Mouse (Mus musculus): ENCODE results near the gene Pbx1. TPM values are rescaled to one million over a fixed set of nuclear protein-coding genes. Genes with fewer than 3 reads are reported as not detected.

Gene Pbx1
- polyA plus RNA-seq, 1 experiment from 2014 or later: 43.7 TPM

DNA sequence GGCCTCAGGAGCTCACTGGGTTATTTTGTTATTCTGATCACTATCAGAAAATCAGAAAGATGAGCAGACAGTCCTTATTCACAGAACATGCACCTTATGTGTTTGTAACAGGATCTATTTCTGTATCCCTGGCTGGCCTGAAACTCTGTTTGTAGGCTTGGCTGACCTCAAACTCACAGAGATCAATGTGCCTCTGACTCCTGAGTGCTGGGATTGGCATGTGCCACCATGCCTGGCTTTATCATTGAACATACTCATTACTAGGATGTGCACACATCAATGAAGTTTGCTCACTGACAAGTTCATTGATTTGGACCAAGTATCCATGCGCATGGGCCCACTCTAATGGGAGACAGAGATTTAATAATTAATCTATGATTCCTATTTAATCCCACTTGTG is 27.4 kb upstream of the Pbx1 start:
- 93% methylated on average over 1 of the region's 1 CpGs for WGBS
- Histone ChIP-seq H3K9me3 (ENCODE audit: control insufficient read depth, low read length) (no peaks in the 10 kb centered on the region), H3K4me2 (ENCODE audit: low read depth, severe bottlenecking) (no peak overlapping the region), H3K27ac (replicated peaks; ENCODE audit: low read depth, low read length) (no peak overlapping the region), H3K27me3 (ENCODE audit: control insufficient read depth, insufficient read depth, low read length) (no peaks in the 10 kb centered on the region), H3K4me1 (ENCODE audit: control insufficient read depth, insufficient read depth, low read length) (no peaks in the 10 kb centered on the region), H3K36me3 (ENCODE audit: control insufficient read depth, insufficient read depth, low read length) (no peaks in the 10 kb centered on the region), H3K4me3 (ENCODE audit: low read depth, low read length) (no peak overlapping the region), H3K9ac (ENCODE audit: low read length) (no peak overlapping the region)
- ATAC-seq (ENCODE audit: insufficient number of reproducible peaks, low FRiP score, low TSS enrichment, low read depth) (no peak), DNase-seq (ENCODE audit: low spot score) (no peak)

DNA sequence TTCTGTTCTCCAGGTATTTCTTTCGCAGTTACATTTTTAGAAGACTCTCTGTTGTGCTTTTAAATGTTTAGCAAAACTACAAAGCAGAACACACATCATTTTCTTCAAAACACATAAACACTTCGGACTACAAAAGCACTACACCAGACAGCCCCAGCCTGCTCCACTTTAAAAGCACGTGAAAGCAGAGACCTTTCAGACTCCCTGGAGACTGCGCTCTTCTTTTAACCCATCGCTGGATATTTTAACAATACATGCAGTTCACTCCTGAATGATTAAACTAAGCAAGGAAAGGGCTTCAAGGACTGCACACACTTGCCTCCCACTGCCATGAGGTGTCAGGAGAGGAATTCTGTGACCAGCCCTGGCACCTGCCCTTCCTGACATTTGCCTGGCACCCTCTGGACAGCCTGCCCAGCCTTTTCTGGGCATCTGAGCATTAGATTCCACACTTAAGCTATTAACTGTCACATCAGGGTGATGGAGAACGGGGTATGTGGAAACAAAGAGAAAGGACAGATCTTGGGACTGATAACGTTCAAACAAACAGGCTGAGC is 25.2 kb upstream of the Pbx1 start:
- no peak for DNase-seq (ENCODE audit: low spot score)
- no peak overlapping the region for H3K9ac ChIP-seq (ENCODE audit: low read length)
- 51% methylated on average over 7 of the region's 7 CpGs for WGBS

DNA sequence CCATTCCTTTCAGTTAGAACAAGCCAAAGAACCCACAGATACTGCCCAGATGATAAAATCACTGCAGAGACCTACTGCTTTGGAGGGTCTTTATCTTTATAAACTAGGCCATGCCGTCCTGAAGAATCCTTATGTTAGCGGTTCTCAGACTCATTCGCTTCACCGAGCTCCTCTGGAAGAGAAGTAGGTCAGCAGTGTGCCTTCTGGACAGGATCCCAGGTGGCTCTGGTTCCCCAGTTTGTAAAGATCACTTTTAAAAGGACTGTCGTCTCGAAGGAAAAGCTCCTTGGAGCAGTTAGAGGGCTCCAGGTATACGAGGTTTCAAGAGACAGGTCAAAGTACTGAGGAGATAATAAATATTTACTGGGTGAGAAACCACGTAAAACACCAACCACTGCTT is 23.1 kb upstream of the Pbx1 start:
- Histone ChIP-seq H3K4me2 (ENCODE audit: low read depth, severe bottlenecking) (no peak overlapping the region), H3K4me3 (ENCODE audit: low read depth, low read length) (no peak overlapping the region), H3K9me3 (ENCODE audit: control insufficient read depth, low read length) (no peaks in the 10 kb centered on the region), H3K36me3 (ENCODE audit: control insufficient read depth, insufficient read depth, low read length) (no peaks in the 10 kb centered on the region), H3K27me3 (ENCODE audit: control insufficient read depth, insufficient read depth, low read length) (no peaks in the 10 kb centered on the region), H3K27ac (replicated peaks; ENCODE audit: low read depth, low read length) (no peak overlapping the region), H3K9ac (ENCODE audit: low read length) (no peak overlapping the region), H3K4me1 (ENCODE audit: control insufficient read depth, insufficient read depth, low read length) (no peaks in the 10 kb centered on the region)
- ATAC-seq (ENCODE audit: insufficient number of reproducible peaks, low FRiP score, low TSS enrichment, low read depth): no peak
- WGBS: 54% methylated on average over 8 of the region's 8 CpGs
- DNase-seq (ENCODE audit: low spot score): no peak

More for the DNA sequence above, 25.2 kb upstream of the Pbx1 start:
- no peak overlapping the region for H3K4me2 ChIP-seq (ENCODE audit: low read depth, severe bottlenecking)
- no peak for ATAC-seq (ENCODE audit: insufficient number of reproducible peaks, low FRiP score, low TSS enrichment, low read depth)
- H3K27me3 ChIP-seq (ENCODE audit: control insufficient read depth, insufficient read depth, low read length): no peaks in the 10 kb centered on the region
- H3K4me3 ChIP-seq (ENCODE audit: low read depth, low read length): no peak overlapping the region
- H3K9me3 ChIP-seq (ENCODE audit: control insufficient read depth, low read length): no peaks in the 10 kb centered on the region
- H3K36me3 ChIP-seq (ENCODE audit: control insufficient read depth, insufficient read depth, low read length): no peaks in the 10 kb centered on the region
- H3K4me1 ChIP-seq (ENCODE audit: control insufficient read depth, insufficient read depth, low read length): no peaks in the 10 kb centered on the region
- H3K27ac ChIP-seq (replicated peaks; ENCODE audit: low read depth, low read length): no peak overlapping the region

DNA sequence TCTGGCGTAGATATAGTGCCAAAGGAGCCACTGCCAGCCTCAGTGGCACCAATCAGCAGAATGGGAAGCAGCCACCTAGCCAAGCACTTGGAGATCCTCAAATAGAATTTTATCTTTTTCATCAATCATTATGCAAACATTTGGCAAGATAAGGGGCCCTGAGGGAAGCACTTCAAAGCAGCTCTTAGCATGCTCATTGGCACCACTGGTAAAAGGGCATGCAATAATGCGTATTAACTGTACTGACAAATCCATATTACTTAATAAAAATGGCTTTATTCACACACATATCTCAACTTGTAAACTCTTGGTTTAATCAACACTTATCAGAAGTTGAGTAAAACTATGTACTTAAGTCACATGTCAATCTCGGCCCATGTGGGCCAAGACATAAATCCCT is 1.6 kb upstream of the Pbx1 start:
- Histone ChIP-seq H3K9ac (ENCODE audit: low read length) (no peak overlapping the region), H3K9me3 (ENCODE audit: control insufficient read depth, low read length) (no peaks in the 10 kb centered on the region), H3K4me2 (ENCODE audit: low read depth, severe bottlenecking) (no peak overlapping the region), H3K4me3 (ENCODE audit: low read depth, low read length) (no peak overlapping the region), H3K4me1 (ENCODE audit: control insufficient read depth, insufficient read depth, low read length) (no peaks in the 10 kb centered on the region), H3K27ac (replicated peaks; ENCODE audit: low read depth, low read length) (no peak overlapping the region), H3K36me3 (ENCODE audit: control insufficient read depth, insufficient read depth, low read length) (no peaks in the 10 kb centered on the region), H3K27me3 (ENCODE audit: control insufficient read depth, insufficient read depth, low read length) (no peaks in the 10 kb centered on the region)
- WGBS: 94% methylated on average over 3 of the region's 3 CpGs
- no peak for ATAC-seq (ENCODE audit: insufficient number of reproducible peaks, low FRiP score, low TSS enrichment, low read depth)
- DNase-seq (ENCODE audit: low spot score): no peak

DNA sequence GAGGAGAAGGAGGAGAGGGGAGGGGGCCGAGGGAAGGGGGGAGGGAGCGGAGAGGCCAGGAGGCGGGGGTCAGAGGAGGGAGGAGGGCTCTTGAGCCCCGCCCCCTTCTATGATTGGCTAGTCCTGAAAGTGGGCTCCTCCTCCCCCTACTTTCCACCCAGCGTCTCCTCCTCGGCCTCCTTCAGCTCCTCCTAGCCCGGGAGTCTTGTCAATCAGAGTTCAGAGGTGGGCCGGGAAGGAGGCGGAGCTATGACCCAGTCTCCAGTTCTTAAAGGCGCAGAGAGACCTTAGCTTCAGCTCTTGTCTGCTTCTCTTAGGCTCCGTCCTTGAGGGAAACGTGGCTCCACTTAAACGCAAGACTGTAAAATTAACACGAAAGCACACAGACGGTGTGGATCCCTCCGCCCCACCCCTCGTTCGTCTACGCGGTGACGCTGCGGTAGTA is 233 bp upstream of the Pbx1 start:
- Histone ChIP-seq H3K36me3 (ENCODE audit: control insufficient read depth, insufficient read depth, low read length) (no peaks in the 10 kb centered on the region), H3K4me2 (ENCODE audit: low read depth, severe bottlenecking) (peak overlapping the region; percentile 36; the same call in 1 of the 2 replicates), H3K27me3 (ENCODE audit: control insufficient read depth, insufficient read depth, low read length) (no peaks in the 10 kb centered on the region), H3K4me1 (ENCODE audit: control insufficient read depth, insufficient read depth, low read length) (peaks cover 8% of the 10 kb centered on the region; the same call in 1 of the 2 replicates), H3K4me3 (ENCODE audit: low read depth, low read length) (peak overlapping the region; percentile 90), H3K9me3 (ENCODE audit: control insufficient read depth, low read length) (no peaks in the 10 kb centered on the region), H3K9ac (ENCODE audit: low read length) (no peak overlapping the region; the same call in 1 of the 2 replicates), H3K27ac (replicated peaks; ENCODE audit: low read depth, low read length) (peak overlapping the region; percentile 99)
- ATAC-seq (ENCODE audit: insufficient number of reproducible peaks, low FRiP score, low TSS enrichment, low read depth) (peak; percentile 99), DNase-seq (ENCODE audit: low spot score) (peak; percentile 95)
- under 1% methylated on average over 20 of the region's 22 CpGs for WGBS

DNA sequence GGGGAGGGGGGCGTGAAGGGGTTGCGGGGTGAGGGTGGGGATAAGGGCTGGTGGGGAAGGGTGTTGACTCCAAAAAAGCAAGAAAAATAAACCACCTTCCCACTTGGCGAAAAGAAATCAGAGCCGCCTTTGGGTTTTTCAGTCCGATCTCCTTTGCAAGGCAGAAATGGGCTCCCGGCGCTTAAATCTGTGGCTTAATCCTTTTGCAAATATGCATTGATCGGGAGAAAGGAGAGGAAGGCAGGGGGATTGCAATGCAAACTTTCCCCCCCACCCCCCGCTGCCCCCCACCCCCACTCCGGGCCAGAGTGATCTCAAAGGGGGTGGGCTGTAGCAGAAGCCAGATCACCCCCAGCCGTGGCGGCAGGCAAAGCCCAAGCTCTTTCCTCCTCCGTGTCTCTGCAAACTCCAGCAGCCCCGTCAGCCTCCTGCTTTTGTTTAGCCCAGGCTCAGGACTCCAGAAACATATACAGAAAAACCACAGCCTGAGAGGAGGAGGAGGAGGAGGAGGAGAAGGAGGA is 299 bp downstream of the Pbx1 start:
- Histone ChIP-seq H3K4me1 (ENCODE audit: control insufficient read depth, insufficient read depth, low read length) (peaks cover 11% of the 10 kb centered on the region), H3K36me3 (ENCODE audit: control insufficient read depth, insufficient read depth, low read length) (no peaks in the 10 kb centered on the region), H3K27me3 (ENCODE audit: control insufficient read depth, insufficient read depth, low read length) (no peaks in the 10 kb centered on the region), H3K4me2 (ENCODE audit: low read depth, severe bottlenecking) (peak overlapping the region; percentile 52; the same call in 1 of the 2 replicates), H3K9ac (ENCODE audit: low read length) (peak overlapping the region; percentile 95), H3K9me3 (ENCODE audit: control insufficient read depth, low read length) (no peaks in the 10 kb centered on the region), H3K27ac (replicated peaks; ENCODE audit: low read depth, low read length) (peak overlapping the region; percentile 99), H3K4me3 (ENCODE audit: low read depth, low read length) (peak overlapping the region; percentile 90)
- peak; percentile 84 for DNase-seq (ENCODE audit: low spot score)
- peak; percentile 92 for ATAC-seq (ENCODE audit: insufficient number of reproducible peaks, low FRiP score, low TSS enrichment, low read depth)
- 0% methylated on average over 10 of the region's 14 CpGs for WGBS

DNA sequence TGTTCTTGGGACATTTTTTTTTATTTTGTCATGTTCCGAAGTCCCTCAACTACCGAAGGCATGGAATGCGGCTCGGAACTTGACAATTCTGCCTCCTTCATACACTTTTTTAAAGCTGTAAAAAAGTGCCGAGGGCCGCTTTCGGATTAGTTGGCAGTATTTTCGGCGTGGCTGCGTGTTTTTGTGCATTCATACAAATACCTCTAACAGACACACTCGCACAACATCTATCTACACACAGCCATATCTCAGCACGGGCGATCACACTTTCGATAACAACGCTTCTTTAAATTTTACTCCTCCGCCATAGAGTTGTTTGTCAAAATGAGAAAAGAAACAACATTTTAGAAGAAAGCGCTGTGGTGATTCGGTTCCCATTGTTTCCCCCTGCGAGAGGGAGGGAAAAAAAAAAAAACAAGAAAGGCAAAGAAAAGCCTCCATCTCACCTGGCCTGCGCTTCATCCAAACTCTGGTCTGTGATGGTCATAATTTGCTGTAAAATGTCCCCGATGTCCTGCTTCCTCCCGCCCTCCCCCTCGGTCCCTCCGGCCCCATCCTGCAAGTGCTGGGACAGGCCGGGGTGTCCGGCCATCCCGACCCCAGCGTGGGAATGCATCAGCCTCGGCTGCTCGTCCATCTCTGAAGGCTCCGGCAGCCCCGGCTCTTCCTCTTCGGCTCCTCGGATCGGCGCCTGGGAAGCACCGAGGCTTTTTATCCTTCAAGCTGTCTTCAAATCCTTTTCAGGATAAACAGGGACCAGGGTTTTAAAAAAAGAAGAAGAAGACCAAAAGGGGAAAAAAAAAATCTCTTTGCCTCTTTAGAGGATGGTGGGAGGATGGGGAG is 981 bp downstream of the Pbx1 start:
- under 1% methylated on average over 37 of the region's 37 CpGs for WGBS
- Histone ChIP-seq H3K4me2 (ENCODE audit: low read depth, severe bottlenecking) (peak overlapping the region; percentile 52), H3K36me3 (ENCODE audit: control insufficient read depth, insufficient read depth, low read length) (no peaks in the 10 kb centered on the region), H3K27ac (replicated peaks; ENCODE audit: low read depth, low read length) (peak overlapping the region; percentile 99), H3K4me1 (ENCODE audit: control insufficient read depth, insufficient read depth, low read length) (peaks cover 16% of the 10 kb centered on the region), H3K27me3 (ENCODE audit: control insufficient read depth, insufficient read depth, low read length) (no peaks in the 10 kb centered on the region), H3K9me3 (ENCODE audit: control insufficient read depth, low read length) (no peaks in the 10 kb centered on the region), H3K4me3 (ENCODE audit: low read depth, low read length) (peak overlapping the region; percentile 90), H3K9ac (ENCODE audit: low read length) (peak overlapping the region; percentile 95)
- ATAC-seq (ENCODE audit: insufficient number of reproducible peaks, low FRiP score, low TSS enrichment, low read depth) (no peak), DNase-seq (ENCODE audit: low spot score) (peak; percentile 72)

DNA sequence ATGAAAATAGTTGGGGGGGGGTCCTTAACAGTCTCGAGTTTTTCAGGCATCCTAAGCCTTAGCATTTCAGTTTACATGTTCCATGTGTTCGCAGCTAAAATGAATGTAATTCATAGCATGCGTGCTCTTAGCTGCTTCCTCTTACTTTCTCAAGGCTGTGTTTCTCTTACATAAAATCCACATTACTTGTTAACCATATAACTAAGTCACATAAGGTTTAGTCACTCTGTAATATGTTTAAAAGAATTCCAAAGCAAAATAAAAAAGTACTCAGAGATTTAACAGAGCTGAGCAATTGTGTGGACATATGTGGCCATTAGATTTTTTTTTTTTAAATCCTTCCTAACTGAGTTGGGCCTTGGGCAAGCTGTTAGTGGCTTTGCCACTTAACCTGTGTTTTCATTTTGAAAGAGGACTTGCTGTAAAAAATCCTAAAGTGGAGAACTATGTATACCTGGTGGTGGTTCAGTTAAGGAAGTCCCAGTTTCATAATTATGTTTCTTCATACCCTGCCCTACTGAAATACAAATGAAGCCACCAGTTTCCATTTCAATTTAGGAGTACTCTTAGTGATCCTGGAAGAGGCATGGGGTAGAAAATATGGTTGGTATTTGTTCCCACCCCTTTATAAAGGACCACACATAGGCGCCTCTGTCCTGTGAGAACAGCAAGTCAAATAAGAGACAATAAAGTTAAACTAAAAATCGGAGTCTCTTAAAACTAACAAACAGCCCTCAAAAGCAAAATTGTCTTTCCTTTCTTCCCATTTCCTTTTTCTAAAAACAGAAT is 2.0 kb downstream of the Pbx1 start:
- Histone ChIP-seq H3K4me1 (ENCODE audit: control insufficient read depth, insufficient read depth, low read length) (peaks cover 22% of the 10 kb centered on the region), H3K27me3 (ENCODE audit: control insufficient read depth, insufficient read depth, low read length) (no peaks in the 10 kb centered on the region), H3K4me3 (ENCODE audit: low read depth, low read length) (peak overlapping the region; percentile 90), H3K4me2 (ENCODE audit: low read depth, severe bottlenecking) (peak overlapping the region; percentile 52), H3K36me3 (ENCODE audit: control insufficient read depth, insufficient read depth, low read length) (no peaks in the 10 kb centered on the region), H3K9ac (ENCODE audit: low read length) (peak overlapping the region; percentile 64), H3K9me3 (ENCODE audit: control insufficient read depth, low read length) (no peaks in the 10 kb centered on the region), H3K27ac (replicated peaks; ENCODE audit: low read depth, low read length) (peak overlapping the region; percentile 99; the same call in 1 of the 2 replicates)
- no peak for DNase-seq (ENCODE audit: low spot score)
- 1% methylated on average over 5 of the region's 5 CpGs for WGBS
- no peak for ATAC-seq (ENCODE audit: insufficient number of reproducible peaks, low FRiP score, low TSS enrichment, low read depth)
